Mouse (Mus musculus) brain, adult 2 months (tissue): ENCODE measurements around the gene Coq7.

Source experiments
- DNase-seq: peaks from one replicate; pipeline ENCODE4 v3.0.0; 2011; ENCODE audit warnings: low read depth, low spot score

The Coq7 gene

GRCm38 (mm10) chr7:118461400-118462136 is 71.6 kb downstream of the Coq7 start:
- no peak for DNase-seq
